Mouse (Mus musculus) gastrocnemius, postnatal 36 days (tissue): ENCODE data around the gene Gpr39. TPM values are rescaled to one million over a fixed set of nuclear protein-coding genes. Genes with fewer than 3 reads are reported as not detected.
A peak's percentile ranks its signal among the peaks of the same experiment; 100 is the strongest.

Experiments used
- DNase-seq, 2 experiments: peaks; one replicate each; pipeline ENCODE4 v3.0.0; 2022
- intact Hi-C: fragments of 180-260 bp; cut with DNase I; formaldehyde crosslinking; loops from one replicate; pipeline ENCODE4 v1.15.1; 2025
- total RNA-seq, 2 experiments: library from RNA; stranded (reverse); gene quantifications; 2 replicates each; pipeline ENCODE4 v1.2.3; 2021

The Gpr39 gene
- total RNA-seq, 2 experiments from 2014 or later, result not detected

DNA sequence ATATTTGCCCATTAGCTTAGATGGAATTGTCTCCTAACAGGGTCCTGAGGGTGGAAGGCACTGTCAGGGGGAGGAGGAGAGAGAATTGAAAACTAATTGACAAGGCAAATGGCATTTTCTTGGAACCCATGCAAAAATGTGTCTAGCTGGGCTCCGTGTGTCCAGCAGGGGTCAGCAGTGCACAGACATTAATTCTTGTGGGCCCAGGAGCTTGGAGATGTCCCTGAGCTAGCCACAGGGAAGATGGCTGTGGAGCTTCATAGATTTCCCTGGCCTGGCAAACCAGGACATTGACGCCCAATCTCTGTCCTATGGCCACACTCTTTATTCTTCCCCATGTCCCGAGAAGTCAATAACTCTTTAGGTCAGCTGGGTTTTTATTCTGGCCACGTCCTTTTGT lies 113.0 kb downstream of the Gpr39 start:
- DNase-seq, result peak; percentile 10 to 21
- intact Hi-C loops, result loop anchor here (2.0 to 5.0 kb wide), 2 partner anchors 642 to 1143 kb away; no protein-coding TSS in a partner anchor

DNA sequence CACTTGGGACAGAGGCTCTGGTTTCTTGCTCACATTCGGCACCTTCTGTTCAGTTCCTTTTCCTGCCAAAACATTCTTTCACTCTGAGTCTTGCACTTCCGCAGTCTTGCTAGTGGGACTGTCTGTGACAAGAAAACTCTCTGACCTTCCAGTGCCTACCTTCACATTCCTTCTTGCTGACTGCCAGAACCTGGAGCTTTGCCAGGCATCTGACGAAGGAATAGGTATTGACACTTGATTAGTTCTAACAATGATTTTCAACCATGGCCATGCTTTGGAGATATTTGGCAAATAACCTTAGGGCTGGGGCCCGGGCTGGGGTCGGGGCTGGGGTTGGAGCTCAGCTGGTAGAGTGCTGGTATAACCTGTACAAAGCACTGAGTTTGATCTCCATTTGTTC lies 123.7 kb downstream of the Gpr39 start:
- intact Hi-C loops, result no loop called here

DNA sequence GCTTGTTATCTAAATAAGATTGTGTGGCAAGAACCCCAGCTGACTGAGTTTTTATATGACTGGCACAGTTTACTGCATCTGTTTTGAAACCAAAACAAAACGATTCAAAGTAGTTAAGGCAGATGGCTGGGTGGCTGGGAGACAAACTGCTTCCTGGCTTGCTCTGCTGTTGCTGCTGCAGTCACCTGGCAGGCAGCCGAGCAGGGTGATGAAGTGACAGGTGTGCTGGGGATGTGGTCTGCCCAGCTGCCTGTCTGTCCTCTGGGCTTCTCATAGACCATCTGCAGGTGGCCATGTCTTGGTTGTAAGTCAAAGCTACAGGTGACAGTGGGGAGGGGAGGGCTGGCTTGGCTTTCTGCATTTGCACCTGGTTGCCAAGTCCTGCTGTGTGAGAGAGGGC lies 131.6 kb downstream of the Gpr39 start:
- no peak for DNase-seq
- intact Hi-C loops, result no loop called here

More for the DNA sequence above, 123.7 kb downstream of the Gpr39 start:
- DNase-seq, result no peak

DNA sequence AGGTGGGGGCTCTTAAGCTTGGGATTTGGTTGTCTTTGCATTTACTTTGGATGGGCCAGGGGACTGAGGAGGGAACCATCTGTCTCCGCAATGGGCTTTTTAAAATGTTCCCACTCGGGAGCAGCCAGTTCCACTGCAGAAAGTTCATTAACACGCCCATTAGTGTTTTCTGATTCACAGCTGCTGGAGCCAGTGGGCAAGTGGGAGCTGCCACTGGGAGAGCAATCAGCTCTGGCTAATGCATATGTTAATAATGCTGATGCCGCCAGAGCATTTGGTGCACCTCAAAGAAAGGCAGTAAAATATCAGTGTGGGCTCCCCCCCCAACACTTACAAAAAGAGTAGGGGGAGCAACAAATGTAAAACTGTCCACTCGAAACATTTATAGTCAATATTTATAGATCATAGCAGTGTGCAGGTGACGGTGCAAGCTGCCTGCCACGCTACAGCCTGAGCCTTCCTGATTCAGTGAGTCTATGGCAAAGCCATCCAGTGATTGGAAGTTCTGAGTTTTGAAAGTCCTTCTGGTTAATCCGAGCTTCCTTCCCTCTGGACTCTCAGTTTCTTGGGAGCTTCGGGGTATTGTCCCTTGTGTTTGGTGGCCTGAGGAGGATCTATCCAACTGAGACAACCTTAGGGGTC lies 136.5 kb downstream of the Gpr39 start:
- DNase-seq, result no peak
- intact Hi-C loops, result no loop called here

DNA sequence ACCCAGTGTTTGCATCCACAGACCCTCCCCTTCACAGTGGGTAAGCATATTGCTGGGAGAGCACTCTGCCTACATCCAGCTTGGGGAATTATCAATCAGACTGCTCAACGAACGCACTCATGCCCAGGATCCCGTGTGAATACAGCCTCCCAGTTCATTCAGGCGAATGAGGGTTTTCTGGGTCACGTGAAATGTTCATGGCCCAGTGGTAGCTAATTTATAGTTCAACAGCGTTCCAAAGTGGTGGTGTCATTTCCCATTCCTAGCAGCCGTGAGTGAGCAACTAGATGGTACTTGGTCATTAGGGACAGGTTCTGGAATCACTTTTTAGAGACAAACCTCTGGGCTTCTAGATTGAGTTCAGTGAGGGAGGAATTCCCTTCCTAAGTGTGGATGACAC lies 144.3 kb downstream of the Gpr39 start:
- DNase-seq, result no peak
- intact Hi-C loops, result no loop called here

DNA sequence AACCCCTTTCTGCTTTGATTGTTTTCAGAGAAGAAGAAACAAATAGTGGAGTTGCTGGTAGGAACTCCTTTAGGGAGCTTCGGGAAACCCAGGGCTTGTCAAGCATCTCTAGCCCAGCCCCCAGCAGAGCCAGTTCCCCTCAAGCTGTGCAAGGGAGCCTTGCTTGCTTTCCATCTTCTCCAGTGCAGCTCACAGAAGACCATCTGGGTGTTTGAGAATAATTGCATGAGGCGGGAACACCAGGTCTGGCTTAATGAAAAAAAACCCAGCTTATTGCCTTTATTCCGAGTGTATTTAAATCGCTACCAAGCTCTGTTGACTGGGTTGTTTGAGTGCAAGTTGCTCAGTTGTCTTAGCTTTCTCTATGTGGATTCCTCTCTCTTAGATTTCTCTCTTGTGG lies 146.8 kb downstream of the Gpr39 start:
- intact Hi-C loops, result no loop called here
- no peak for DNase-seq

DNA sequence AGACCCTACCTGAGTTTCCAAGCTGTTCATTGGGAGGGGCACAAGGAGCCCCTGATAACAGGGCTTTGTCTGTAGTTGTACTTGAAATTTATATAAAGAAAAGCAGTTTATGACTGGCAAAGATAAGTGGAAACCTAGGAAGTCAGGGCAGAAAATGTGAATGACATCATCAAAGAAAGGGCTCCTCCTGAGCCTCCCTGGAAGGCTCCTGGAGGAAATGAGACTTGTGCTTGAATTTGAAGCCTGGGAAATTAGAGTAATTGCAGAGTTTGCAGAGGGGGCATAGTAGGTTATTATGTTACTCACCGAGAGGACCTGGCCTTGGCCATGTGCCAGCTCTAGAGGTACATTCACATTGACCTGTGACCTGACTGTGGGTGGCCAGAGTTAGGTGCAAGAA lies 160.7 kb downstream of the Gpr39 start:
- no peak for DNase-seq
- intact Hi-C loops, result no loop called here

DNA sequence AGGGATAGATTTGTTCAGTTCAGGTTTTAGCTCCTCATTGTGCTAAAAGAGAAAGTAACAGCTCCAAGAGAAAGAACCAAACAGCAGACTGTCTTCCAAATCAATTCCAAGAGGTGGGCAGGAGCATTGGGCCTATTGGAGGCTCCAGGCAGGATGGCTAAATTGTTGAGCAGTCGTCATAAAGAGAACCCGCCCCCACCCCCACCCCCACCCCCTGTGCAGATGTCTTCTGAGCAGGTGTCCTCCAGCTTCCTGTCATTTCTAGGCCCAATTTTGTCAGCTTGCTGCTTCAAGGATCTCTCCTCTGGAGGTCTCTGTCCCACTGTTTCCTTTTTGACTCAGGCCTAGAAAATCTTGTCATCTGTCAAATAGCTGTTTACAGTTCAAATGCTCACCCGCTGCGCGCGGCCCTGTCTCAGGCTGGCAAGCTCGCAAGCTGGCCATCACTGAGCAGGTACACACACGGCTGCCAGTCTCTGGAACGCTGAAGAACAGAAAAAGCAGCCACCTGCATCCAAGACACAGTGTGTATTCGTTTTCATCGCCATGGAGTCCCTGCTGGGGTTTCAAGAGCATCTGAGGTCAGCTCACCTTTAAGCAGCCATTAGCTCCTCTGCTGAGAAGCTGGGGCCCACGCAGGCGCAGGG lies 163.1 kb downstream of the Gpr39 start:
- intact Hi-C loops, result no loop called here
- no peak for DNase-seq

DNA sequence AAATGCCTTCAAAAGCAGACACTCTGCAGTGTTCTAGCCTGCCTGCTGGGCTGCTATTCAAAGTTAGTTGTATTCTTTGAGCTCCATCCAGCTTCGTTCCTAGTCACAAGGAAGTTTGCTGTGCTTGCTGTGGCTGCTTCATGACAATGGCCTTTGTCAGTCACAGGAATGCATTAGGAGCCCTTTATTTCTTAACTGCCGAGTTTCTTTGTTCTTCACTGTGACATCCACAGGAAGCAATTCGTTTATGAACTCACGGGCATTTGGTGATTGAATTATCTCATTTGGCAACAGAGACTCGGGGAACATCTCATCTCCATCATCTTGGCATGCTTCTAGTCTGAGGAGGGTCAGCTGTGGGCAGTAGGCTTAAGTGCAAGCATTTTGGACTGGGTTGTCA lies 177.9 kb downstream of the Gpr39 start:
- no peak for DNase-seq
- intact Hi-C loops, result no loop called here

DNA sequence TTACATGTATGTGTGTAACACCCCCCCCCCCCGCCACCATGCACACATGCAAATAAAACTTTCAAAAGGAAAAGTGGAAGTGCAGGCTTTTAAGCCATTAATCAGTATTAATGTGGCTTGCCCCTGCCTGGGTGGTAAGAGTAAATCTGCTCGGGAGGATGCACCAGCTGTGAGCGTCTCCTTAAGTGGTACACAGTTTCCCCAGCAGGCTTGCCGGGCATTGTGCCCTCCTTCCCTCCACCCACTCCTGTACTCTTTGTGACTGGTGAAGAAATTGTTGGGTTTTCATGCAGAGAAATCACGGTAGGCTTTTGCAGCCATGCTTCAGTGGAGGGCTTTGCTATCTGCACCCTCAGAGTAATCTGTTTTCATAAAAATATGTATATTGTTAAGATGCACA lies 181.8 kb downstream of the Gpr39 start:
- no peak for DNase-seq
- intact Hi-C loops, result no loop called here

DNA sequence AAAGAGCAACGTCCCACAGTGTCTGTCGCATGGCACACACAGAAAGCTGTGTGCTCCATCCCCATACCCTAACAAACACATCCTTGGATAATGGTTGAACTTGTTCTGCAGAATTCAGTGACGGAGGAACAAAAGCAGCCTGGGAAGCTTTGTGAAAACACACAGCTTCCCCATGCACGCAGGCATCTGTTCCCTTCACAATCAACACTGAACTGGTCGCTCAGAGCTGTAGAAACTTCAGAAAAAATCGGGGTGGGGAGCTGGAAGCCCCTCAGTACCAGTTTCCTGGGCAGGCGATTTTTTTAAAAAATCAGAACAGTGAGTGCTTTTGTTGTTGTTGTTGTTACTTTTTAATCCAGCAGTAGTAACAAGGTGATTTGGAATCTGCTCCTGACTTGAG lies 193.3 kb downstream of the Gpr39 start:
- no peak for DNase-seq
- intact Hi-C loops, result no loop called here

DNA sequence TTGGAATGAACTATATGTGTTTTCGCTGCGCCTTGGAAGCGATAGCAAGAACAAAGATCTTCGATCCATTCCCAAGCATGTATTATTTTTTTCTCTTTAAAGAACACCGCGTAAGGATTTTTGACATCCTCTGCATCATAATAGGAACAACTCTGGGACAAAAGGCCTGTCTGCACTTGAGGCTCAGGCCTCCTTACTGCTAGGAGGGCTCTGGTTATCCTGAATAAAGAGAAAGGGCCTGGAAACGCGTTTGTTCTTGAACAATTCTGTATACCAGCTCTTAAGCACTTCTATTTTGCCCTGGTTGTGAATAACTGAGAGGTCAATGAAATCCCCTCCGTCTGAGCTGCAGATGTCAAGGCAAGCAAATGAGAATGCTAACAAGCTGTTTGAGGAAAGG lies 216.4 kb downstream of the Gpr39 start:
- intact Hi-C loops, result no loop called here
- no peak for DNase-seq

DNA sequence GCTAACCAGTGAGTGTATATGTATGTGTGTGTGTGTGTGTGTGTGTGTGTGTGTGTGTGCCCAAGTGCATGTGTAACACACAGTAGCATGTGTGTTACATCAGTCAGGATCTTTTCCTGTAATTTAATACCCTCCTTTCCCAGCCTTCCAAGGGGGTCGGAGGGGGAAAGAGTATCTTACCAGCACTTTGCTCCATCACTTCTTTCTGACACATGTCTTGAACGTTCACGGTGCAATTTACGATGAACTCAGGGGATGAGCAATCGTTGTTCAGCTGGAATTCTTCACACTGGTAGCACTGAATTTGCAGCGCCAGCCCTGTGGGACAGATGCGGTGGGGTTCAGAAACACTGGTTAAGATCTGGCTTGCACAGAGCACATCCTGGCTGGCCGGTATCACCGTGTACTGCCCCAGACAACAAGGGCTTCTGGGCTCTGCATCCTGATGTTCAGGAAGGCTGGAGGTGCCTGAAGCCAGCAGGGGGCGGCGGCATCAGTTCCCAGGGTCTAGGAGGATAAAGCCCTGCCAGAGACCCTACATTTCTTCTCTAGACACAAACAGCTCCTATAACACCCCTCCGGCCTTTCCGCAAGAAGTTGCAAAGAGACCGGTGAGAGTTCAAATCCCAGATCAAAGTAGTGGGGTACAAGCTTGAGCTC lies 233.5 kb downstream of the Gpr39 start:
- no peak for DNase-seq
- intact Hi-C loops, result no loop called here

DNA sequence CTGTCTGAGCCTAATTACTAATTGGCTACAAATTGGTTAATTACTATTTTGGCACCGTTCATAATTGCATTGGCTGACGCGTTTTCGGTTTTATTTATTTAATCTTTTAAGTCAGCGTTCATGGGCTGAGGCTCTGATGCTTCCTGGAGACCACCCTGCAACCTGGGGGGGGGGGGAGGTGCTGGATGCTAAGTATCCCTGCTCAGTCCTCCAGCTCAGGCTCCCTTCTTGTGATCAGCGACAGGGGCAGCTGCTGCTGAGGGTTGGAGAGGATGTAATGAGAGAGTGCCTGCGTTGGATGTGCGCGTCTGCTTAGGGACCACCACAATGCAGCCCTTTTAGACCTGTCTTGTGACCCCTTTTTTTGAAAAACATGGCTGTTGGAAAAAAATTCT lies 234.1 kb downstream of the Gpr39 start:
- intact Hi-C loops, result no loop called here
- DNase-seq, result no peak

DNA sequence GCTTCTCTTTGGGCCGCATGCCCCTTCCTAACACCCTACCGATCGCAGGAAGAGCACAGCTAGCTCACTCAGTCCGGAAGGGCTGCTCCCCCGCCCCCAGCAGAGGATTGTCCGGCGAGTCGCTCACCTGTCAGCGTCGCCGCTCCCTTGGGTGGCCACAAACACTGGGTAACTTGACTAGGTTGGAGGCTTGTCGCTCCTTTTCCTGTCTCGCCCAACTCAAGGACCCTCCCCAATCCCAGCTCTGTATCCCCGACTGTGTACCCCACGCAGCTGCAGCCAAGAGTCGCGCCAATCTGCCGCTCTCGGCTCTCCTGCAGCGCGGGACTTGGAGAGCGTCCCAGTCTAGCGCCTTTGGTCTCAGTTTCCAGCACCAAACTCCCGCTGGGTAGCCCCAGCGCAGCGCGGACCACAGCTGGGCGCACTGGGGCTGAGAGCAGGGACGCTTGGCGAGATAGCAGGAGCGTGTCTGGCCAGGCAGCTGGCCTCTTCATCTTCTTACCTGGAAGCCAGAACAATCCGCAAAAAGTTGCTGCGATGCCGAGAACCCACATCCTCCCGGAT lies 234.6 kb downstream of the Gpr39 start:
- intact Hi-C loops, result no loop called here
- DNase-seq, result peak in 1 of 2 experiments; percentile 14

DNA sequence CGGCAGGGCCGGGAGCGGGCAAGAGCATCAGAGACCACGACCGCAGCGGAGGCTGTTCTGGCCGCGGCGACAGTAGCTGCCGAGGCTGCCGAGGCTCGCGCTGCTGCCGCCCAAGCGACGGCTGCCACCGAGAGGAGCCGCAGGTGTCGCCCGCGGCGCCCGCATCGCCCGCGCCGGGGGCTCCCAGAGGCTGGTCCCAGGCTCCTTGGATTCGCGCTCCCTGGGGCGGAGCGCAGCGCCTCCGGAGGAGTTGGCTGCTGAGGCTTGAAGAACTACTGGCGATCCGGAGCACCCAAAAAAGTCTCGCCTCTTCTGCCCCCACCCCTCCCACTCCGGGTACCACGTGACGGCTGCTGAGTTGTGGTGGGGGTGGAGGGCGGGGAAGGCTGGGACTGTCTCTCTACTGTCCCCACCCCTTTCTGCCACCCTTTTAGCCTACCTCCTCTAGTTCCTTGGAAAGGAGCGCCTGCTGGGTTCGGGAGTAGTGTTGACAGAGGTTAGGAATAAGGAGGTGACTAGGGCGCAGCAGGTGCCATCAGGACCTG lies 235.2 kb downstream of the Gpr39 start:
- DNase-seq, result peak in 1 of 2 experiments; percentile 5
- intact Hi-C loops, result no loop called here

DNA sequence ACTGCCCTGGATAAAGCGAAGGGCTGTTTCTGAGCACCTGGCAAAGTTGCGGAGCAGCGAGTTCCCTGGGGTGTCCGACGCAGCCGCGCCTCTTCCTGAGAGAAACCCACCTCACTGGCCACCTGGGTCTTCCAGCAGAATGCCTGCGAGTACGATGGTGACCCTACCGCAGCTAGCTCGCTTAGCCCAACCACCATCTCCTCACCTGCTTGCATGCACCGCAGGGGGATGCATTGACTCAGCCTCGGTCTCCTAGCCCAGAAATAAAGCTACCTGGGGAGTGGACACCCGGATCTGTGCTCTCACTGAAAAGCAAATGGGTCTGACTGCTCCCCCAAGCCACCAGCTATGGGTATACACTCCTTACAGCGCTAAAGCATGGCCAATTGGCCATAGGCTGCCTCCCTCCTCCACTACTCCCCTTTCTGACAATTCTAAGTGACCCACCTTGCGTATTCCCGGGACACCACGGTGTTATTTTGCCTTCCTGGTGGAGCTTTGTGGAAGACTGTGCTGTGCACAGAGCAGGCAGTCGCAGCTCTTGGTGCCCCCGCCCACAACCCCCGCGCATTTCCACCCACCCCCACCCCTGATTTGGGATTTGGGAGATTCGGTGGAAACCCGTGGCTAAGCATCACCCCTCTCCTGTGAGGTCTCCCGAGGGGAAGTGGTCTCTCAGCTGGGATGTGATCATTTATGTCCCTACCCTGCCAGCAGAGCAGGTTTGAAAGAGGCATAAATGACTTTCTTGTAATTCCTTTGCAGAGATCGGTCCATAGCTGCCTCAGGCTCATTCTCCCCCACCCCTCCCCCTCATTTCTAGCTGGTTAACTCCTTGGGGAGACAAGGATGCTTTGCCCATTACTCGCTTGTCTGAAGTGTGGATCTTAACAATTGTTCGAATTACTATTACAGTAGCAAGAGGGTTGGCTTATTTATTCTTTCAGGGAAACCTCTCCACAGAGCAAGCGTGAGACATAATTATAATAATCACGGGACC lies 236.1 kb downstream of the Gpr39 start, which contains the start of gene Lypd1:
Gene Lypd1 (minus strand): TSS at position 501 of the 1,000 bp plus-strand sequence.
- no peak for DNase-seq
- intact Hi-C loops, result no loop called here

DNA sequence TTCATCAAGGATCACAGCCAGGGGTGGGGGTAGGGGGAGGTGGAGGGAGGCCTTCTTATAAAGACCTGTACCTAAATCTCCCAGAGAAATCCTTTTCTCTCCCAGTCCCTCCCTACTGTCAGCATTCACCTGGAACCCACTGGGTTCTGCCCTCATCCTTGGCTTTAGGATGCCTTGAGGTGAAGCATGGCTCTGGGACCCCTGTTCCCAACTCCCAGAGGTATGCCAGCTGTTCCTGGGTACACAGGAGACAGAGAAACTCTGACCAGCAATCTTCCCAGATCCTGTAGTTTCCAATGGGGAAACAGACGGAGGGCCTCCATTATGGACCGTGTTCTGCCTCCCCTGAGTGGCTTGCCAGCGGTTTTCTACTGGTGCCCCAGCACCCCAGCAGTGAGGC lies 243.9 kb downstream of the Gpr39 start:
- no peak for DNase-seq
- intact Hi-C loops, result no loop called here

DNA sequence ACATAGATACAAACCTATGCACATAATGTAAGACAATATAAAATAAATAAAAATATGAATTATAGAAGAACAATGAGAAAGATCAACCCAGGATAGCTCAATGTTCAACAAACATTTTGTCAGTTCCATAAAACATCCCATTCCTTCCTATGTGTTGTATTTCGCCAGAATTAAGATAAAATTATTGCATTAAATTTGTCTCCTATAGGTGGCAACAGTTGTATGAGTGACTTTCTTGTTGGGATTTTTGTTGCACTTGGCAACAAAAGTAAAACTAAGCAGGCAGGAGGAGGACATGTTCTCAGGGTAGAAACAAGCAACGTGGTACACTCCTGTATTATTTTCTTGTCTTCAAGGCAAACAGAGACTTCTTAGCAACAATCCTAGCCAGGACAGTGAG lies 246.3 kb downstream of the Gpr39 start:
- no peak for DNase-seq
- intact Hi-C loops, result no loop called here
